Mouse (Mus musculus): ENCODE data around the gene Cdh13.
A peak's percentile ranks its signal among the peaks of the same experiment; 100 is the strongest.
"Not testable (repeated sequence)": the region's sequence is repeated elsewhere in the genome, so short reads cannot be mapped to it uniquely, and the experiment has no call there.

Cdh13 gene

GRCm38 (mm10) chr8:119245641-119246040, 962.1 kb downstream of the Cdh13 start:
- no peak for DNase-seq (ENCODE audit: low spot score in 2 of 2)

- DNase-seq (ENCODE audit: low spot score in 2 of 2) = no peak
Observed at GRCm38 (mm10) chr8:119254358-119254757, 970.8 kb downstream of the Cdh13 start.

- DNase-seq (ENCODE audit: low spot score in 2 of 2) = no peak
Observed at GRCm38 (mm10) chr8:119258642-119259041, 975.1 kb downstream of the Cdh13 start.

- no peak for DNase-seq (ENCODE audit: low spot score in 2 of 2)
Observed at GRCm38 (mm10) chr8:119263750-119264149, 980.2 kb downstream of the Cdh13 start.

- peak; percentile 34 to 39 for DNase-seq (ENCODE audit: low spot score in 2 of 2)
Observed at GRCm38 (mm10) chr8:119266304-119266703, 982.8 kb downstream of the Cdh13 start.

- DNase-seq (ENCODE audit: low spot score in 2 of 2) = no peak
Observed at GRCm38 (mm10) chr8:119269576-119269975, 986.0 kb downstream of the Cdh13 start.

GRCm38 (mm10) chr8:119270371-119270770, 986.8 kb downstream of the Cdh13 start:
- DNase-seq (ENCODE audit: low spot score in 2 of 2) = no peak

GRCm38 (mm10) chr8:119272891-119273290, 989.4 kb downstream of the Cdh13 start:
- no peak for DNase-seq (ENCODE audit: low spot score in 2 of 2)

- DNase-seq (ENCODE audit: low spot score in 2 of 2) = no peak
Observed at GRCm38 (mm10) chr8:119275442-119275841, 991.9 kb downstream of the Cdh13 start.

GRCm38 (mm10) chr8:119277047-119277451, 993.5 kb downstream of the Cdh13 start:
- peak; percentile 68 to 83 for DNase-seq (ENCODE audit: low spot score in 2 of 2)

GRCm38 (mm10) chr8:119281761-119282160, 998.2 kb downstream of the Cdh13 start:
- DNase-seq (ENCODE audit: low spot score in 2 of 2) = no peak

- no peak for DNase-seq (ENCODE audit: low spot score in 2 of 2)
Observed at GRCm38 (mm10) chr8:119284516-119284915, 1001.0 kb downstream of the Cdh13 start.

- peak; percentile 35 to 50 for DNase-seq (ENCODE audit: low spot score in 2 of 2)
Observed at GRCm38 (mm10) chr8:119284920-119285319, 1001.4 kb downstream of the Cdh13 start.

- DNase-seq (ENCODE audit: low spot score in 2 of 2) = no peak
Observed at GRCm38 (mm10) chr8:119295477-119295876, 1011.9 kb downstream of the Cdh13 start.

- not testable (repeated sequence) for DNase-seq (ENCODE audit: low spot score in 2 of 2)
Observed at GRCm38 (mm10) chr8:119297752-119298151, 1014.2 kb downstream of the Cdh13 start.

GRCm38 (mm10) chr8:119300335-119300734, 1016.8 kb downstream of the Cdh13 start:
- DNase-seq (ENCODE audit: low spot score in 2 of 2) = no peak

GRCm38 (mm10) chr8:119304196-119304595, 1020.7 kb downstream of the Cdh13 start:
- DNase-seq (ENCODE audit: low spot score in 2 of 2) = no peak

GRCm38 (mm10) chr8:119311412-119311811, 1027.9 kb downstream of the Cdh13 start:
- DNase-seq (ENCODE audit: low spot score in 2 of 2) = no peak

GRCm38 (mm10) chr8:119323215-119323614, 1039.7 kb downstream of the Cdh13 start:
- no peak for DNase-seq (ENCODE audit: low spot score in 2 of 2)

GRCm38 (mm10) chr8:119339546-119339945, 1056.0 kb downstream of the Cdh13 start:
- no peak for DNase-seq (ENCODE audit: low spot score in 2 of 2)

- peak in 1 of 2 experiments; percentile 10 for DNase-seq (ENCODE audit: low spot score in 2 of 2)
Observed at GRCm38 (mm10) chr8:119343606-119344005, 1060.1 kb downstream of the Cdh13 start.

- peak; percentile 94 to 98 for DNase-seq (ENCODE audit: low spot score in 2 of 2)
Observed at GRCm38 (mm10) chr8:119344190-119344856, 1060.8 kb downstream of the Cdh13 start, which contains the start of gene Hsbp1. TSS of gene Hsbp1 (plus strand) at chr8:119344488.

- DNase-seq (ENCODE audit: low spot score in 2 of 2) = no peak
Observed at GRCm38 (mm10) chr8:119345029-119345682, 1061.6 kb downstream of the Cdh13 start.

All from heart, adult 9 months (tissue).